Mouse (Mus musculus): ENCODE measurements around the gene Clcn2. TPM values are rescaled to one million over a fixed set of nuclear protein-coding genes. Genes with fewer than 3 reads are reported as not detected.

Gene Clcn2
- polyA plus RNA-seq (2012; rRNA removed): 40.6 and 44.8 TPM in 2 replicates

DNA sequence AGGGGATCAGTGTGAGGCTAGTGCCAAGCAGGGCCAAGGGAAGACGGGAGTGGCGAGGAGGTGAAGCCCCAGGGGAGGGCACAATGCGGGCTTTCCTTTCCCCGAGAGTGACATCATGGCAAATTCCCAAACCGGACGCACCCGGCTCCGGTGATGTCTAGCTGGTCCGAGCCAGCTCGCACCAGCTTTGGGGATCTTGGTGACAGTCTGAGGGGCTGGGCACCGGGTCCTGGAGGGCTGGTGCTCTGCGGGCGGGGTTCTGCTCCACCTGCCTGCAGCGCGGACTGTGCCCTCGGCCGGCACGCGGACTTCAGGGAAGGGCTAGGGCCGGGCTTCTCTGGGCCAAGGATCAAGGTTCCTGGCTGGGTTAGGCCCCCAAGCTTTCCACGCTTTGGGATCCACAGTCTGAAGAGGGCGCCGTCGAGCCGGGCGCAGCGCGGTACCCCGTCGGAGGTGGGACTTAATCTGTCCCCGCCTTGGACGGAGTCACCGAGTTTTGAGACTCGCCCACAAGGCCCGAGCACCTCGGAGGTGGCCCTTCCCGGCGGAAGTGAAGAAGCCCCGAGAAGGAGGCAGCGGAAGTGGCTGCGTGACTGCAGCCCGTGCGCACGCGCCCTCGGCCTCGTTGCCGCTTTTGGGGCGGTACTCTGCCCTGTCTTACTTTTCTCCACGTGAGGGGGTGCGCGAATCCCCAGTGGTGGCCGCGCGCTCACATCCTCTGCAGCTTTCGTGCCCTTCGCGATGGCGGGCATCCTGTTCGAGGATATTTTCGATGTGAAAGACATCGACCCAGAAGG, at the start of gene Clcn2, which contains the start of gene Polr2h:
Gene Clcn2, minus strand, starts transcription at position 566 of the 797 bp plus-strand sequence.
Gene Polr2h, plus strand, starts transcription at position 485 of the 797 bp plus-strand sequence.

DNA sequence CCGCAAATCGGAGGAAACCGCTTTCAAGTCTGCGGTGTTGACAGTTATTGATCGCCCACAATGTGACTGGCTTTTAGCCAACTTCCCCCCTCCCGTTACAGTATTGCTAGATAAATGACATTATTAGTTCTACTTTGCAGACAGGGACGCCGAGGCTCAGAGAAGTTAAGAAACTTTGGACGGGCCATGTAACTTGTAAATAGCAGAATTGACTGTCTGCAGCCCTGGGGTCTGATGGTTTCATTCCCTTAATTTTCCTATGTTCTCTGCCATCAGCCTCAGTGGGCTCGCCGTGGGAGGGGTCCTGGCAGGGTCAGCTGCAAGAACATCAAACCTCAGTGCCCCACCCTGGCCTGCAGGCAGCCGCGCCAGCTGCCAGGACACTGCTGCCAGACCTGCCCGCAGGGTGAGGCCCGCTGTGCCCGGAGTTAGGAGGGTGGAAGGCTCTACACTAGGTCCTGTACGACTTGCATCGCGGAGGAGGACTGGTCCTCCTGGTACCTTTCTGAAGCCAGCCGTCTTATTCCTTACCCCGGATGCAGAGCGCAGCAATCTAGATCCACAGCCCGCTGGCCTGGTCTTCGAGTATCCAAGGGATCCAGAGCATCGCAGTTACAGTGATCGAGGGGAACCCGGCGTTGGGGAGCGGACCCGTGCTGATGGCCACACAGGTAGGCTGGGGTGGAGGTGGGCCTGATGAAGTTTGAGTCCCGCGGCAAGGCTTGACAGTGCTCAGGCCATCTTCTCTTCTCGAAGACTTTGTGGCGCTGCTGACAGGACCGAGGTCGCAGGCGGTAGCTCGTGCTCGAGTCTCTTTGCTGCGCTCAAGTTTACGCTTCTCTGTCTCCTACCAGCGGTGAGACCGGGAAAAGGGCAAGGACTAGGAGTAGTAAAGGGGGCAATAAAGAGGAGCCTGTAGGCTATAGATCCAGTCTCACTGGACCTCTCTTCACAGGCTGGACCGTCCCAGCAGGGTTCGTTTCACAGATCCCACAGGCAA, 16.5 kb upstream of the Clcn2 start, which contains the start of gene Thpo:
Gene Thpo, minus strand, starts transcription at position 781 of the 1,000 bp plus-strand sequence.

DNA sequence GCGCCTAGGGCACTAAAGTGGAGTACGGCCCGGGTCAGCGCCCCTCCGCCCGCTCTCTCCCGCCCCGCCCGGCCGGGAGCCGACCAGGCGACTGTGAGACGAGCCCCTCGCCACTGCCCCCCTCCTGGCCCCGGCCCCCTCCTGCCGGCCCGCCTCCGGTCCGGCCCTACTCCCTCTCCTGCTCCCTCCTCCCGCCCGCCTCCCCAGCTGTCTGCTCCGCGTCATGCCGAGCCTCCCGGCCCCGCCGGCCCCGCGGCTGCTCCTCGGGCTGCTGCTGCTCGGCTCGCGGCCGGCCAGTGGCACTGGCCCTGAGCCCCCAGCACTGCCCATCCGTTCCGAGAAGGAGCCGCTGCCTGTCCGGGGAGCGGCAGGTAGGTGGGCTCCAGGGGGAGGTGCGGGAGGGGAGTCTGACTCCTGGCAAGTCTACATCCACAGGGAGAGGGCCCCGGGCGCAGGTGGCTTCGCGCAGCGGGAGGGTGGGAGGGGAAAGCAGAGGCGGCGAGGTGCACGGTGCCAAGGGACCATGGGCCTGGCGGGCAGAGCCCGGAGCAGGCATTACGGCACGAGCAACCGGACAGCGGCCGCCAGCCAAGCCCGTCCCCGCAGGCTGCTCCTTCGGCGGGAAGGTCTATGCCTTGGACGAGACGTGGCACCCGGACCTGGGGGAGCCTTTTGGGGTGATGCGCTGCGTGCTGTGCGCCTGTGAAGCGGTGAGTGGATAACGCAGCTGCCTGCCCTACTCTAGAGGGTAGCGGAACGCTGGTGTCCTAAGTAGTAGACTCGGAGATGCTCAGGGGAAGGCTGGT, 15.6 kb upstream of the Clcn2 start, which contains the start of gene Chrd:
Gene Chrd, plus strand, starts transcription at position 203 of the 806 bp plus-strand sequence.

DNA sequence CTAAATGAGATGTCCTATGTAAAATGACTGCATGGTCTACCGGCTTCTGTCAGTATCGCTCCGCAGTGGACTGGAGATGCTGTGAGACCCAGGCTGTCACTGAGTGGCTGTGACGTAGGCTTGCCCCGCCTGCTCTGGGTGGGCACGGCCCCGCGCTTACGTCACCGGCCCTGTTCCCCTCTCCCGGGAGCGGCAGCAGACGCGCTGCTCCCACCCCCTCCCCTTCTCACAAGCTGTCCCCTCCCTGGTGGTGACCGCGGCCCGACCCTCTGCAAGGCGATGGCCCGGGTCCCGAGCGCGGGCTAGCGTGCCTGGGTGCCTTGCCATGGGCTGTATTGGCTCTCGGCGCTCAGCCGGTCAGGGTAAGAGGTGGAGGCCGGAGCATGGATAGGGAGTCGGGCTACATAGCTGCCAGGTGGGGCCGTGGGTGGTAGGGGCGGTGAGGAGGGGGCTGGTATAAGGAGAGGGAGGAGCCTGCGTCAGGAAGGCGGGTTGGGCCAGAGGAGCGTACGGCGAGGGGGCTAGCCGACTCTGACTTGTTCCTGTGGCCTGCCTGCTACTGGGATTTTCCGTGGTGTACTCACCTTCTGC, 24.3 kb downstream of the Clcn2 start, which contains the start of gene Fam131a:
Gene Fam131a, plus strand, starts transcription at position 131 of the 591 bp plus-strand sequence.

GRCm38 (mm10) chr16:20668013-20668412, 49.5 kb downstream of the Clcn2 start, which contains the start of gene Eif4g1:
Gene Eif4g1 (plus strand): TSS chr16:20668313.

Other genes with a start within 250 kb of the Clcn2 start
- gene Eif2b5, start 218.9 kb downstream of the Clcn2 start, polyA plus RNA-seq (2012; rRNA removed): 9.7 and 10.6 TPM in 2 replicates
- gene Dvl3, start 200.8 kb downstream of the Clcn2 start, polyA plus RNA-seq (2012; rRNA removed): 19.6 and 25.7 TPM in 2 replicates
- 164 and 178 TPM in 2 replicates for gene Ap2m1, start 182.3 kb downstream of the Clcn2 start, polyA plus RNA-seq (2012; rRNA removed)
- 9.7 and 15.9 TPM in 2 replicates for gene Abcf3, start 169.2 kb downstream of the Clcn2 start, polyA plus RNA-seq (2012; rRNA removed)
- gene Vwa5b2, start 128.3 kb downstream of the Clcn2 start, polyA plus RNA-seq (2012; rRNA removed): 5.4 and 6.0 TPM in 2 replicates
- gene Eef1akmt4, start 106.2 kb downstream of the Clcn2 start, polyA plus RNA-seq (2012; rRNA removed): 9.2 and 10.2 TPM in 2 replicates
- 0.11 TPM in 1 of 2 replicates, not detected in the other for gene Gm49333, start 106.1 kb downstream of the Clcn2 start, polyA plus RNA-seq (2012; rRNA removed)
- 18.0 and 20.6 TPM in 2 replicates for gene Alg3, start 106.0 kb downstream of the Clcn2 start, polyA plus RNA-seq (2012; rRNA removed)
- 5.6 and 9.2 TPM in 2 replicates for gene Camk2n2, start 96.5 kb downstream of the Clcn2 start, polyA plus RNA-seq (2012; rRNA removed)
- gene Ece2, start 87.9 kb downstream of the Clcn2 start, polyA plus RNA-seq (2012; rRNA removed): 0.17 and 1.1 TPM in 2 replicates
- 19.8 and 23.2 TPM in 2 replicates for gene Psmd2, start 66.1 kb downstream of the Clcn2 start, polyA plus RNA-seq (2012; rRNA removed)
- 180 and 189 TPM in 2 replicates for gene Eif4g1, start 49.4 kb downstream of the Clcn2 start, polyA plus RNA-seq (2012; rRNA removed)
- gene Fam131a, start 24.5 kb downstream of the Clcn2 start, polyA plus RNA-seq (2012; rRNA removed): 4.4 and 8.1 TPM in 2 replicates
- gene Polr2h, start 81 bp downstream of the Clcn2 start, polyA plus RNA-seq (2012; rRNA removed): 2.1 and 3.3 TPM in 2 replicates
- 4.4 TPM in 2 replicates for gene Chrd, start 15.4 kb upstream of the Clcn2 start, polyA plus RNA-seq (2012; rRNA removed)
- 1.5 and 1.6 TPM in 2 replicates for gene Thpo, start 16.8 kb upstream of the Clcn2 start, polyA plus RNA-seq (2012; rRNA removed)